Mouse (Mus musculus): ENCODE results near the gene Gdf15.
A peak's percentile ranks its signal among the peaks of the same experiment; 100 is the strongest.

The Gdf15 gene

GRCm38 (mm10) chr8:70657214-70657613, 25.0 kb upstream of the Gdf15 start:
- DNase-seq (ENCODE audit: low read depth, low spot score), result no peak

- no peak for DNase-seq (ENCODE audit: low read depth, low spot score)
These were observed 24.0 kb upstream of the Gdf15 start for GRCm38 (mm10) chr8:70656193-70656790.

- DNase-seq (ENCODE audit: low read depth, low spot score), result no peak
These were observed 23.2 kb upstream of the Gdf15 start for GRCm38 (mm10) chr8:70655469-70655868.

GRCm38 (mm10) chr8:70654121-70654520, 21.9 kb upstream of the Gdf15 start:
- no peak for DNase-seq (ENCODE audit: low read depth, low spot score)

GRCm38 (mm10) chr8:70653226-70653625, 21.0 kb upstream of the Gdf15 start:
- no peak for DNase-seq (ENCODE audit: low read depth, low spot score)

GRCm38 (mm10) chr8:70650351-70650750, 18.1 kb upstream of the Gdf15 start:
- DNase-seq (ENCODE audit: low read depth, low spot score), result no peak

- peak; percentile 73 for DNase-seq (ENCODE audit: low read depth, low spot score)
These were observed 17.1 kb upstream of the Gdf15 start for GRCm38 (mm10) chr8:70649324-70649723.

- DNase-seq (ENCODE audit: low read depth, low spot score), result no peak
These were observed 16.7 kb upstream of the Gdf15 start for GRCm38 (mm10) chr8:70648921-70649320.

GRCm38 (mm10) chr8:70648164-70648442, 15.8 kb upstream of the Gdf15 start:
- no peak for DNase-seq (ENCODE audit: low read depth, low spot score)

GRCm38 (mm10) chr8:70647343-70648163, 15.3 kb upstream of the Gdf15 start:
- DNase-seq (ENCODE audit: low read depth, low spot score), result no peak

GRCm38 (mm10) chr8:70646775-70647174, 14.5 kb upstream of the Gdf15 start:
- no peak for DNase-seq (ENCODE audit: low read depth, low spot score)

- DNase-seq (ENCODE audit: low read depth, low spot score), result no peak
These were observed 14.1 kb upstream of the Gdf15 start for GRCm38 (mm10) chr8:70646369-70646768.

- no peak for DNase-seq (ENCODE audit: low read depth, low spot score)
These were observed 13.4 kb upstream of the Gdf15 start for GRCm38 (mm10) chr8:70645501-70646224.

GRCm38 (mm10) chr8:70644065-70644464, 11.8 kb upstream of the Gdf15 start:
- peak; percentile 65 for DNase-seq (ENCODE audit: low read depth, low spot score)

GRCm38 (mm10) chr8:70643019-70643418, 10.8 kb upstream of the Gdf15 start:
- DNase-seq (ENCODE audit: low read depth, low spot score), result no peak

- no peak for DNase-seq (ENCODE audit: low read depth, low spot score)
These were observed 6.5 kb upstream of the Gdf15 start for GRCm38 (mm10) chr8:70638752-70639151.

GRCm38 (mm10) chr8:70636838-70637237, 4.6 kb upstream of the Gdf15 start:
- DNase-seq (ENCODE audit: low read depth, low spot score), result no peak

GRCm38 (mm10) chr8:70635527-70635926, 3.3 kb upstream of the Gdf15 start:
- no peak for DNase-seq (ENCODE audit: low read depth, low spot score)

- no peak for DNase-seq (ENCODE audit: low read depth, low spot score)
These were observed 1.8 kb upstream of the Gdf15 start for GRCm38 (mm10) chr8:70634066-70634465.

GRCm38 (mm10) chr8:70631436-70631835, 820 bp downstream of the Gdf15 start:
- no peak for DNase-seq (ENCODE audit: low read depth, low spot score)

GRCm38 (mm10) chr8:70630532-70631381, 1.5 kb downstream of the Gdf15 start:
- no peak for DNase-seq (ENCODE audit: low read depth, low spot score)

Data from WW6 (cell line).